Mouse (Mus musculus): ENCODE data around the gene Tmem136. TPM values are rescaled to one million over a fixed set of nuclear protein-coding genes. Genes with fewer than 3 reads are reported as not detected.
A peak's percentile ranks its signal among the peaks of the same experiment; 100 is the strongest.

The Tmem136 gene
- total and polyA plus RNA-seq, 3 experiments: 5.7 to 7.4 (median 7.1) TPM

- H3K79me2 ChIP-seq (replicated peaks; ENCODE audit: control insufficient read depth, insufficient read depth, low read length): peaks cover 17% of the 10 kb centered on the region
- H3K27ac ChIP-seq: no peak overlapping the region
- no peak overlapping the region for H3K9ac ChIP-seq (ENCODE audit: low read depth, low read length)
- no peak overlapping the region for H3K4me3 ChIP-seq
- peaks cover 51% of the 10 kb centered on the region for H3K36me3 ChIP-seq (ENCODE audit: control insufficient read depth, insufficient read depth, low read length)
- no peaks in the 10 kb centered on the region for H3K27me3 ChIP-seq (ENCODE audit: control insufficient read depth, insufficient read depth, low read length)
- no peak for DNase-seq
- intact Hi-C loops (cut with DNase I): no loop called here
- peaks cover 33% of the 10 kb centered on the region for H3K4me1 ChIP-seq (ENCODE audit: control insufficient read depth, insufficient read depth, low read length)
- TF ChIP-seq EP300 (IDR thresholded peaks at IDR 0.05; ENCODE audit: insufficient read depth, low read depth, low read length) (no peak), CTCF (IDR thresholded peaks at IDR 0.05) (no peak), POLR2A (IDR thresholded peaks at IDR 0.05; ENCODE audit: insufficient read depth, low read depth, low read length) (no peak)
Measured at GRCm38 (mm10) chr9:43096337-43096736, 20.0 kb downstream of the Tmem136 start.

DNA sequence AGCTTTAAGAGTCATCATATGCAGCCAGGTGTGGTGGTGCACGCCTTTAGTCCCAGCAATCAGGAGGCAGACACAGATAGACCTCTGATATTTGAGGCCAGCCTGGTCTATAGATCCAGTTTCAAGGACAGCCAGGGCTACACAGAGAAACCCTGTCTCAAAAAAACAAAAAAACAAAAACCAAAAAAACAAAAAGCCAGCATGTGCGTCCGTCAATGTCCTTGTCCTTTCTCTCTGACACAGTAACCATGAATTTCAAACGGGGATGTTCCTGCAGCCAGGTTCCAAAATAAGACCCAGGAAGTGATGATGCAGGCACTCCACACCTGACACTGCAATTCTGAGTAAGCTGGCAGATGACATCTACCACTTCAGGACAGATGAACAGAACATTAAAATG lies 21.5 kb downstream of the Tmem136 start:
- 46% methylated on average over 4 of the region's 4 CpGs for WGBS
- intact Hi-C loops (cut with DNase I): no loop called here
- H3K9ac ChIP-seq (ENCODE audit: low read depth, low read length): no peak overlapping the region
- no peak overlapping the region for H3K4me3 ChIP-seq
- H3K4me1 ChIP-seq (ENCODE audit: control insufficient read depth, insufficient read depth, low read length): peaks cover 35% of the 10 kb centered on the region
- TF ChIP-seq CTCF (IDR thresholded peaks at IDR 0.05) (no peak), POLR2A (IDR thresholded peaks at IDR 0.05; ENCODE audit: insufficient read depth, low read depth, low read length) (no peak), EP300 (IDR thresholded peaks at IDR 0.05; ENCODE audit: insufficient read depth, low read depth, low read length) (no peak)
- DNase-seq: no peak
- H3K27me3 ChIP-seq (ENCODE audit: control insufficient read depth, insufficient read depth, low read length): no peaks in the 10 kb centered on the region
- H3K27ac ChIP-seq: no peak overlapping the region; the same call in 1 of the 2 replicates
- peaks cover 17% of the 10 kb centered on the region for H3K79me2 ChIP-seq (replicated peaks; ENCODE audit: control insufficient read depth, insufficient read depth, low read length)
- H3K36me3 ChIP-seq (ENCODE audit: control insufficient read depth, insufficient read depth, low read length): peaks cover 53% of the 10 kb centered on the region

GRCm38 (mm10) chr9:43093803-43094202 lies 22.6 kb downstream of the Tmem136 start:
- no peak for DNase-seq

GRCm38 (mm10) chr9:43085686-43086285 lies 30.6 kb downstream of the Tmem136 start:
- Histone ChIP-seq H3K4me1 (ENCODE audit: control insufficient read depth, insufficient read depth, low read length) (peaks cover 35% of the 10 kb centered on the region), H3K36me3 (ENCODE audit: control insufficient read depth, insufficient read depth, low read length) (peaks cover 50% of the 10 kb centered on the region), H3K27me3 (ENCODE audit: control insufficient read depth, insufficient read depth, low read length) (no peaks in the 10 kb centered on the region), H3K27ac (peak overlapping the region; percentile 17; the same call in 1 of the 2 replicates), H3K9ac (ENCODE audit: low read depth, low read length) (no peak overlapping the region), H3K79me2 (replicated peaks; ENCODE audit: control insufficient read depth, insufficient read depth, low read length) (peaks cover 11% of the 10 kb centered on the region), H3K4me3 (no peak overlapping the region)
- 29% methylated on average over 1 of the region's 1 CpGs for WGBS
- no peak for TF ChIP-seq CTCF (IDR thresholded peaks at IDR 0.05)
- no peak for TF ChIP-seq POLR2A (IDR thresholded peaks at IDR 0.05; ENCODE audit: insufficient read depth, low read depth, low read length)
- no peak for TF ChIP-seq EP300 (IDR thresholded peaks at IDR 0.05; ENCODE audit: insufficient read depth, low read depth, low read length)
- no peak for DNase-seq
- intact Hi-C loops (cut with DNase I): no loop called here

More at GRCm38 (mm10) chr9:43093803-43094202, 22.6 kb downstream of the Tmem136 start:
- intact Hi-C loops (cut with DNase I): no loop called here
- WGBS: 13% methylated on average over 3 of the region's 3 CpGs
- Histone ChIP-seq H3K9ac (ENCODE audit: low read depth, low read length) (no peak overlapping the region), H3K27me3 (ENCODE audit: control insufficient read depth, insufficient read depth, low read length) (no peaks in the 10 kb centered on the region), H3K79me2 (replicated peaks; ENCODE audit: control insufficient read depth, insufficient read depth, low read length) (peaks cover 21% of the 10 kb centered on the region), H3K36me3 (ENCODE audit: control insufficient read depth, insufficient read depth, low read length) (peaks cover 56% of the 10 kb centered on the region), H3K4me3 (no peak overlapping the region), H3K4me1 (ENCODE audit: control insufficient read depth, insufficient read depth, low read length) (peaks cover 35% of the 10 kb centered on the region), H3K27ac (no peak overlapping the region)
- TF ChIP-seq POLR2A (IDR thresholded peaks at IDR 0.05; ENCODE audit: insufficient read depth, low read depth, low read length): no peak
- TF ChIP-seq CTCF (IDR thresholded peaks at IDR 0.05): no peak
- TF ChIP-seq EP300 (IDR thresholded peaks at IDR 0.05; ENCODE audit: insufficient read depth, low read depth, low read length): no peak

GRCm38 (mm10) chr9:43084496-43085362 lies 31.6 kb downstream of the Tmem136 start:
- TF ChIP-seq EP300 (IDR thresholded peaks at IDR 0.05; ENCODE audit: insufficient read depth, low read depth, low read length) (no peak), CTCF (IDR thresholded peaks at IDR 0.05) (no peak), POLR2A (IDR thresholded peaks at IDR 0.05; ENCODE audit: insufficient read depth, low read depth, low read length) (no peak)
- no peak for DNase-seq
- 50% methylated on average over 7 of the region's 7 CpGs for WGBS
- intact Hi-C loops (cut with DNase I): no loop called here
- Histone ChIP-seq H3K27me3 (ENCODE audit: control insufficient read depth, insufficient read depth, low read length) (no peaks in the 10 kb centered on the region), H3K36me3 (ENCODE audit: control insufficient read depth, insufficient read depth, low read length) (peaks cover 53% of the 10 kb centered on the region), H3K9ac (ENCODE audit: low read depth, low read length) (no peak overlapping the region), H3K4me3 (no peak overlapping the region), H3K27ac (peak overlapping the region; percentile 6; the same call in 1 of the 2 replicates), H3K4me1 (ENCODE audit: control insufficient read depth, insufficient read depth, low read length) (peaks cover 37% of the 10 kb centered on the region), H3K79me2 (replicated peaks; ENCODE audit: control insufficient read depth, insufficient read depth, low read length) (peaks cover 15% of the 10 kb centered on the region)

All from heart, adult 2 months (tissue).